Mouse (Mus musculus): ENCODE data around the gene Gm11060.

Gene Gm11060

GRCm38 (mm10) chr2:105091718-105092117, at the start of gene Gm11060:
TSS of gene Gm11060 (plus strand) at chr2:105092018.
- no peak for DNase-seq

- no peak for DNase-seq
These were observed 48.7 kb upstream of the Gm11060 start for GRCm38 (mm10) chr2:105043152-105043551.

- no peak for DNase-seq
These were observed 43.5 kb upstream of the Gm11060 start for GRCm38 (mm10) chr2:105048301-105048700.

GRCm38 (mm10) chr2:105055529-105055928, 36.3 kb upstream of the Gm11060 start:
- no peak for DNase-seq

- no peak for DNase-seq
These were observed 33.2 kb upstream of the Gm11060 start for GRCm38 (mm10) chr2:105058577-105059116.

GRCm38 (mm10) chr2:105062741-105063372, 29.0 kb upstream of the Gm11060 start:
- DNase-seq = no peak

GRCm38 (mm10) chr2:105072496-105072895, 19.3 kb upstream of the Gm11060 start:
- DNase-seq = no peak

GRCm38 (mm10) chr2:105074196-105074595, 17.6 kb upstream of the Gm11060 start:
- DNase-seq = no peak

GRCm38 (mm10) chr2:105075809-105076208, 16.0 kb upstream of the Gm11060 start:
- no peak for DNase-seq

- no peak for DNase-seq
These were observed 14.7 kb upstream of the Gm11060 start for GRCm38 (mm10) chr2:105077151-105077550.

GRCm38 (mm10) chr2:105082256-105082790, 9.5 kb upstream of the Gm11060 start:
- DNase-seq = no peak

- DNase-seq = no peak
These were observed 7.8 kb upstream of the Gm11060 start for GRCm38 (mm10) chr2:105084035-105084434.

GRCm38 (mm10) chr2:105086081-105086480, 5.7 kb upstream of the Gm11060 start:
- no peak for DNase-seq

- DNase-seq = no peak
These were observed 3.8 kb upstream of the Gm11060 start for GRCm38 (mm10) chr2:105088005-105088404.

GRCm38 (mm10) chr2:105089083-105089482, 2.7 kb upstream of the Gm11060 start:
- no peak for DNase-seq

- no peak for DNase-seq
These were observed 2.0 kb upstream of the Gm11060 start for GRCm38 (mm10) chr2:105089581-105090508.

- no peak for DNase-seq
These were observed 827 bp upstream of the Gm11060 start for GRCm38 (mm10) chr2:105090991-105091390.

- no peak for DNase-seq
These were observed 5.6 kb downstream of the Gm11060 start for GRCm38 (mm10) chr2:105097294-105097953.

- DNase-seq = no peak
These were observed 7.6 kb downstream of the Gm11060 start for GRCm38 (mm10) chr2:105099410-105099809.

GRCm38 (mm10) chr2:105100541-105100940, 8.7 kb downstream of the Gm11060 start:
- DNase-seq = no peak

- DNase-seq = peak; percentile 91
These were observed 16.9 kb downstream of the Gm11060 start for GRCm38 (mm10) chr2:105108703-105109158.

GRCm38 (mm10) chr2:105114074-105114473, 22.3 kb downstream of the Gm11060 start:
- no peak for DNase-seq

- DNase-seq = no peak
These were observed 25.9 kb downstream of the Gm11060 start for GRCm38 (mm10) chr2:105117669-105118068.

Measured in cerebellum, adult 11-12 months (tissue).